Mouse (Mus musculus): ENCODE measurements around the gene Rabep2.
A peak's percentile ranks its signal among the peaks of the same experiment; 100 is the strongest.
"Not testable (repeated sequence)": the region's sequence is repeated elsewhere in the genome, so short reads cannot be mapped to it uniquely, and the experiment has no call there.

The Rabep2 gene

GRCm38 (mm10) chr7:126465246-126466030 lies 36.9 kb downstream of the Rabep2 start:
- DNase-seq = peak; percentile 55

- no peak for DNase-seq
Observed at GRCm38 (mm10) chr7:126466116-126466515, 37.6 kb downstream of the Rabep2 start.

DNA sequence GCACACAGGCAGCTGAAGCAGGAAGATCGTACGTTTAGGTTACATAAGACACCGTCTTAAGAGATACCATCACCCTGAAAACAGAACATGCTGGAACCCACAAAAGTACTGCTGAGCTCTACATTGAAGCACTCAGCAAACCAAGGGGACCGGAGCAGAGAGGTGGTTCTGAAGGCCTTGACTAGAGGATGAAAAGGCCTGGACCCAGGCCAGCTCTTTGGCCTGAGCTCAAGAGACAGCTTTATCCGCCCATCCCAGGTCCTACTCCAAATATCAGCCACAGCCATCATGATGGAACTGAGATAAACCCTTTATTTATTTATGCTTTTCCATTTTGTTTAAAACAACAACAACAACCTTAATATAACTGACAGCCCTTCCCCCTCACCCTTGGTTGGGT lies 38.1 kb downstream of the Rabep2 start:
- DNase-seq = no peak

DNA sequence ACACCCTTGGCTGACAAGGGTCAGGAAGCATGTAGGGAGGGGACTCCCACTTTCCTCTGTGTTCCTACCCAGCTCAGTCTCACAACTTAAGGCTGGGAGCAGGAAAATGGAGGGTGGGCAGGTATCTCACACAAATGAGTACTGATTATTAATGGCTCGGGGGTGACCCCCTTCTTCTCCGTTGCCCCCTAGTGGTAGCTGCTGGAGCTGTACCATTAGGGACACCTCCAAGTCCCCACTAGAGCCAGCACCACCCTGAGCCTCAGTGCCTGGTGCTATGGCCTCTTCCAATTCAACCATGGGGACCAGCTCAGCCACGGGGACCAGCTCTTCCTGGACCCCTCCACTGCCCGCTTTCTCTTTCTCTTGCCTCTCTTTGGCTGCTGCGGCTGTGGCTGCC lies 38.7 kb downstream of the Rabep2 start:
- peak; percentile 70 for DNase-seq

GRCm38 (mm10) chr7:126467834-126468627 lies 39.5 kb downstream of the Rabep2 start:
- DNase-seq = no peak

GRCm38 (mm10) chr7:126470077-126470476 lies 41.5 kb downstream of the Rabep2 start:
- no peak for DNase-seq

GRCm38 (mm10) chr7:126471361-126471760 lies 42.8 kb downstream of the Rabep2 start:
- DNase-seq = no peak

DNA sequence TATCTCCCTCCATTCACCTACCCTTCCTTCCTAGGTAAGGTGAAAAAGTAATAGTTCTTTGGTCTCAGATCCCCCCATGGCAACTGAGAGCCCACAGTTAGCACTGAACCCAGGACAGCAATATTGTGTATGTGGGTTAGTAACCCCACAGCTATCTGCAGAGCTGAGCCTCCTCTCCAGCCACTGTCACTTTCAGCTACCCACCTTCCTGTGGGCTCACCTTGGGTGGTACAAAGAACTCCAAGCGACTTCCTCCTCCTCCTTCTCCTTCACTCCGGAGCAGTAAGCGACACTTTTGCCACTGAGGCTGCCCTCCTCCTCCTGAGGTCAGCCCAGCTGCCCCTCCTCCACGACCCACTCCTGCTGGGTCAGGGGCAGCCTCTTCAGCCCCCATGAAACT lies 43.3 kb downstream of the Rabep2 start:
- DNase-seq = no peak

GRCm38 (mm10) chr7:126472306-126472705 lies 43.7 kb downstream of the Rabep2 start:
- no peak for DNase-seq

DNA sequence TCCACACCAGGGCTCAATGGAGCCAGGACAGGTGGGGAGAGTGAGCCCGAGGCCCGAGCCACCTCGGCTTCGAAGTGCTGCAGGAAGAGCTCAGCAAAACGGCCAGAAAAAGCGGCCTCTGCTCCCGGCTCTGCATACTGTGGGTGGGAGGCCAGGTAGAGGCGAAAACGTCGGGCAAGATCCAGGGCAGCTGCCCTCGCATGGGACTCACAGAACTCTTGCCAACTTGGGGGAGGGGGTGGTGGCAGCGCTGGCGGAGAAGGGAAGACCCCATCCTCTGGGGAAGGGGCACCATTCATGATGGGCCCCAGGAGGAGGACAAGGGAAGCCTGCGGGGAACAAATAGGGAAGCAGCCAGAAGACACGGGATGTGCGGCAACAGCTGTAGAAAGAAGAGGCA lies 44.2 kb downstream of the Rabep2 start:
- no peak for DNase-seq

GRCm38 (mm10) chr7:126473470-126474086 lies 45.0 kb downstream of the Rabep2 start:
- DNase-seq = no peak

DNA sequence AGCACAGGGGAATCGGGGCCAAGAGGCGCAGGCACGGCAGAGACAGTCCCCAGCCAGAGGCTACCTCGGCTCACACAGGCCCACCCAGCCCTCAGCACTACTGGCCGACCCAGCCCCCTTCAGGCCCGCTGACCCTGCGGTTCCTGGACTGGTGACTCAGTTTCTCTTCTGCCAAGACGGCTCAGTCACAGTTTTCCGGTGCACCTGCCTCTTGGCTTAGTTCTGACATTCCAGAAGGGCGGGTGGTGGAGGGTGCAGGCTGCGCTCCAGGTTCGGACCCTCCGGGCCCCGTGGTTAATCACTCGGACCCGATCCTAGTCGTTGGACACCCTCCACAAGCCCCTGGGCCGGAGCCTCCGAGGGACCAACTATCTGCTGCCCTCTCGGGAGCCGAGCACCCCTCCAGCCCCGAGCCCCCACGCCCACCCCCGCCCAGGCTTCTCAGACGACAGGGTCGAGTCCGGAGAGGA lies 46.0 kb downstream of the Rabep2 start:
- DNase-seq = no peak

DNA sequence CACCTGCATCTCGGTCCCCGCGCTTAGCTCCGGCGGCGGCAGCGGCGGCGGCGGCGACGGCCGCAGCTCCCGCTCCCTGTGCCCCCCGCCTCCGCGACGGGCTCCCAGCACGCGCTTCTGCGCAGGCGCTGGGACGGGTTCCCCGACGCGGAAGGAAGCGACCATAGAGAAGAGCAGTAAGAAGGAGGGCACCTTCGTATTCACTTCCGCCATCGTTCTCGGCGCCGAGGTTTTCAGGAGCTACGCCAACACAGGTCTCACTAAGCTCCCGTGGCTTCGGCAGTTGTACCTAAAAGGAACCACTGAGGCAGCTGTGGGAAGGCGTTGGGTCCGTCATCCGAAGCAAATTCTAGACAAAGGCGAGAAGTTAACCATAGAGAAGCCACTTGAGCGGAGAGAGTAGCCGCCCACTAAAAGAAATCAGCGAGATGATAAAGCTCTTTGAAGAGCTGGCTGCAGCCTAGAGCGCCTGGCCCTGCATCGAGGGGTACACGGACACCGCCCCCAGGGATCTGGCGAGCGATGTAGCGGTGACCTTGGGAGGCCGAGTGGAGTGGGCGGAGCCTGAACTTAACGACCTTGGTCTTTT lies 46.5 kb downstream of the Rabep2 start, which contains the start of gene Sh2b1:
Gene Sh2b1 (minus strand): TSS at position 432 of the 589 bp plus-strand sequence.
- peak; percentile 94 for DNase-seq

DNA sequence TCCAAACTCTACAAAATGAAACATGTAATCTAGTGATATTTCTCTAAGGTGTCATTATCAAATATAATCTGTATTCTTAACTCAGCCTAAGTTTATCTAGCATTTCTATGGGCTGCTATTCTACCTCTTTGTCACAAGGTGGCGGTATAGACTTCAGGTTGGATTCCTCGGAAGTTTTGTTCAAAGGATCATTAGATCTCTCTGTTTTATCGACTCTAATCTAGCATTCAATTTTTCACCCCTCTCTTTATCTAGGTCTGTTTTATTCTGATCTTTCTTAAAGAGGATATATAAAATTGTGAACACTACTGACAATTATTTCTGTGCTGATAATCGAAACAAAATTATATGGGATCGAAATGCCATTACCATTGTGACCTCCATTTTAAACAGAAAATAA lies 53.1 kb downstream of the Rabep2 start:
- DNase-seq = no peak

DNA sequence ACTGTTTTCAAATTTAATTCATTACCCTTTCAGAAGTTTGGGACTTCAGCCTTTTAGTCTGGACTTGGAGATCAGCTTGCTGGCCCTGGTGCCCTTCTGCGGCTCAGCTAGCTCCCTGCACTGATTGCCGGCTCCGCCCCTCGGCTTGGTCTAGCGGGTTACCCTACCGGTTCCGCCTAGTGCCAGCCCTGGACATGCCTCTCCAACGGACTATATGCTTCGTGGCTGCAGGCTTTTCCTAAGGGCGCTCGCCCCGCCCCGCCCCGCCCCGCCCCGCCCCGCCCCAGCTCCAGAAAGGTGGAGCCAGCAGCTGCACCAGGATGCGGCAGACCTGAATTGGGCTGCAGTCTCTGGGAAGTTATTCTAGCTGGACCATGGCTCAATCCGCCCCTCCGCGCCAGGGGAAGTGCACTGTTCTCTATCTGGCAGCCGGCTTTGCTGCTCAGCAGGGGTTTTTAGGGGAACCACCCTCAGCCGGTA lies 53.9 kb downstream of the Rabep2 start:
- peak; percentile 95 for DNase-seq

DNA sequence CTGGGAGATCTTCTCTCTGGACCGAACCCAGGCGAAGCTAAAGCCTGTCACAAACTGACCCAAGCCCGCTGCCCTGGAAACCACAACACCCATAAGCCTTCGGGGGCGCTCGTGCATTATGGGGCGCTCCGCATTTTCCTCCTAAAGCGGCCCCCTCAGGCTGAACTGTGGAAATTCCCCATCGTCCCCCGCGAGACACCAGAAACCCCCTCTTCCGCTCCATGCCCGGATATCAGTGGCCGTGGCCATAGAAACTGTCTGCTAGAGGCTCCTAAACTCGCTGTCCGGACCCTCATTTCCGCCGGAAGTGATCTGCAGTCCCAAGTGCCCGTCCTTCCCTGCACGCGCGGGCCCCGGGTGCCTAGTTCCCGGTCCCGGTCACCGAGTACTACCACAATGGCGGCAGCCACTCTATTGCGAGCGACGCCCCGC lies 58.5 kb downstream of the Rabep2 start, which contains the start of gene Tufm:
Gene Tufm (plus strand): TSS at position 310 of the 432 bp plus-strand sequence.
- peak; percentile 98 for DNase-seq

GRCm38 (mm10) chr7:126487617-126488385 lies 59.2 kb downstream of the Rabep2 start:
- DNase-seq = not testable (repeated sequence)

DNA sequence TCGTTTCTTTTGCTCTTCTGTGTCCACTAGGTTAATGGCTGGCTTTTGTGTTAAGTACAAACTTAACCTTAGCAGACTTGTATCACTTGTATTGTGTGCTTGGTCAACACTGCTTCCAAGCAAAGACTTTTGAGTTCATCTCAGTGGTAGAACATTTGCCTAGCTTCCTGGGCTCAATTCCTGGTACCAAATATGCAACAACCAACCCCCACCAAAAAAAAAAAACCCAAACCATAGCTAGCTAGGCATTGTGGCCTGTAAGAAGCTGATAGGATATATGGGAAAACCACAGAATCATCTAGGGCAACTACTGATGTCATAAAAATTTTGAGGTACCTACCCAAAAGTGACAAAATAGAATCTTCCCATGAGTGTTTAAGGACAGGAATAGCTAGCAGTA lies 62.4 kb downstream of the Rabep2 start:
- no peak for DNase-seq

DNA sequence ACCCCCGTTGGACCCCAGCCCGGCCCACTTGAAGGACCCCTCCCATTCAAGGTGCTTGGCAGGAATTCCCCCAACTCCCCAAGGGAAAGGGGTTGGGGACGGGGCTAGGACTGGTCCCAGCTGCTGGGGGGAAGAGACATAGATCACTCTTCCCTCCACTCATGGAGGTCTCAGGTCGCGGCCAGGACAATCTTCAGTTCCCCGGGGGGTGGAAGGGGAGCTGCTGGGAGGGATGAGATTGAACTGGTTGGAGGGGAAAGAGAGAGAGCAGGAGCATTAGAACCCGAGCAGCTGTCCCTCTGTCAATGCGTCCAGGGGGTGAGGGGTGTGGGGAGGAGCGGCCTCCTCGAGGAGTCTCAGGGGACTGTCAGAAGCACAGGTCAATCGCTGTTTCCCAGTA lies 63.4 kb downstream of the Rabep2 start:
- DNase-seq = no peak

- DNase-seq = no peak
Observed at GRCm38 (mm10) chr7:126494120-126494519, 65.6 kb downstream of the Rabep2 start.

GRCm38 (mm10) chr7:126496475-126496874 lies 67.9 kb downstream of the Rabep2 start:
- DNase-seq = no peak

DNA sequence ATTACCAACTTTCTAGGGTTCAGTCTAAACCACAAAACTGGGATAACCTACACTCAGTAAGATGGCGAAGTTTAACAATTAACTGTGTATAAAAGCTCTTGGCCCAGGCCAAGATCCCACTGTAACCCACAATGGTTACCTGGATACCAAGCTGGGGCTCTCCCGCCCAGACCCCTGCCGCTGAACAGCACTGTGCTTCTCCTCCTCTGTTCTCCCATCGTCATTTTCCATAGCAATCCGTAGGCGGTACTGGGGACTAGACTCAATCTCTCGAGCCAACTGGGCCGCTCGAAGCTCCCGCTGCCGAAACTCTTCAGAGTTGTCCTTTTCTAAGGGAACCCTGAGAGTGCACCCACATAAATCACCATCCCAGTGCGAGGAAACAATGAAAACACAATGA lies 69.4 kb downstream of the Rabep2 start:
- DNase-seq = no peak

All from lung, postnatal 10 days (tissue).